7 mouse cellular contexts compared by ENCODE assay signal in the genomic region with DNA sequence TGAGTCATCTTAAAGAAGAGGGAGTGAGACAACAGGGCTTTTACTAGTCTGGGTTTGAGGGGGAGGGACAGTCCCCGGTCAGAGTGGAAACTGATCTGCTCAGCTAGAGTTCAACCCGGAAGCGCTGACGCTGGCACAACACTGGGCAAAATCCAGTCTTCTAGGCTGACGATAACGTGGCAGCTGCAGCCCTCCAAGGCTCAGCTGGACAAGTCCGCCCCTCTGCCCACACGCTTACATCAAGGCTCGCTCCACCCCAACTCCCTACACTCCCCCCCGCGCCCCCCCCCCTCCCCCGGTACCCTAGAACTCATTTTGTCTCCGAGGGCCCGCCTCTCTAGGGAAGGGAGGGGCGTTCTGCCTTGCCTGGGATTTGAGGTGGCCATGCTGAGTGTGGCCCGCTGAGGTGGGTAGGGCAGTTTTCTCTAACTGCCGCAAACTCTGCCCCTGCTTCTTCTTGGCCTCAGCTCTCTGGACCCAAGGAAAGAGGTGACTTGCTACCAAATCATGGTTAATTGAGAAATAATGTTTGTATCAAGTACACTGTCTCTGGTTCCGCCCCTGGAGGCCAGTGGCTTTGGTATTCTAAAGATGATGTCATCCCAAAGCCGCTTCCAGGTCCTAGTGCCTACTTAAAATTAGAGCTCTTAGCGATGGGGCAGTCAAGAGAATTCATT. TPM values are rescaled to one million over a fixed set of nuclear protein-coding genes. Genes with fewer than 3 reads are reported as not detected.
DNase-seq lines count a peak whose midpoint lies in the region; ATAC-seq and TF ChIP-seq lines count a peak whose summit lies in the region.

No protein-coding gene starts in this region.

- H3K79me2 ChIP-seq in heart, adult 2 months (replicated peaks; ENCODE audit: control insufficient read depth, insufficient read depth, low read length): no peaks in the 10 kb centered on the region

- H3K4me2 ChIP-seq in embryonic facial prominence, embryonic 14.5 days (ENCODE audit: low read depth, low read length): peak overlapping the region; percentile 67
- H3K4me2 ChIP-seq in limb, embryonic 13.5 days (replicated peaks): peak overlapping the region; percentile 67
- peak overlapping the region; percentile 65 for H3K4me2 ChIP-seq in midbrain, embryonic 16.5 days (ENCODE audit: low read length)

- peak overlapping the region; percentile 50 for H3K4me3 ChIP-seq in embryonic facial prominence, embryonic 14.5 days (ENCODE audit: low read depth, low read length)
- peak overlapping the region; percentile 66 for H3K4me3 ChIP-seq in heart, adult 2 months
- H3K4me3 ChIP-seq in limb, embryonic 13.5 days: peak overlapping the region; percentile 53
- peak overlapping the region; percentile 55 for H3K4me3 ChIP-seq in midbrain, embryonic 16.5 days (ENCODE audit: low read depth, low read length)

- no peaks in the 10 kb centered on the region for H3K36me3 ChIP-seq in embryonic facial prominence, embryonic 14.5 days (ENCODE audit: control insufficient read depth, insufficient read depth, low read length)
- H3K36me3 ChIP-seq in heart, adult 2 months (ENCODE audit: control insufficient read depth, insufficient read depth, low read length): no peaks in the 10 kb centered on the region
- no peaks in the 10 kb centered on the region for H3K36me3 ChIP-seq in limb, embryonic 13.5 days
- no peaks in the 10 kb centered on the region for H3K36me3 ChIP-seq in midbrain, embryonic 16.5 days (ENCODE audit: control insufficient read depth, insufficient read depth, low read length)

- no peaks in the 10 kb centered on the region for H3K27me3 ChIP-seq in embryonic facial prominence, embryonic 14.5 days (replicated peaks; ENCODE audit: control insufficient read depth, insufficient read depth, low read length)
- no peaks in the 10 kb centered on the region for H3K27me3 ChIP-seq in heart, adult 2 months (ENCODE audit: control insufficient read depth, insufficient read depth, low read length)
- H3K27me3 ChIP-seq in limb, embryonic 13.5 days: no peaks in the 10 kb centered on the region
- no peaks in the 10 kb centered on the region for H3K27me3 ChIP-seq in midbrain, embryonic 16.5 days (ENCODE audit: control insufficient read depth, insufficient read depth, low read depth, low read length)

- TF ChIP-seq CTCF in heart, adult 2 months (IDR thresholded peaks at IDR 0.05): peak; percentile 41

- H3K4me1 ChIP-seq in embryonic facial prominence, embryonic 14.5 days (ENCODE audit: control insufficient read depth, insufficient read depth, low read length): peaks cover 3% of the 10 kb centered on the region; the same call in 1 of the 2 replicates
- H3K4me1 ChIP-seq in heart, adult 2 months (ENCODE audit: control insufficient read depth, insufficient read depth, low read length): no peaks in the 10 kb centered on the region
- H3K4me1 ChIP-seq in limb, embryonic 13.5 days: no peaks in the 10 kb centered on the region
- H3K4me1 ChIP-seq in midbrain, embryonic 16.5 days (ENCODE audit: control insufficient read depth, insufficient read depth, low read length): peaks cover 3% of the 10 kb centered on the region

- WGBS in embryonic facial prominence, embryonic 14.5 days: 0% methylated on average over 13 of the region's 20 CpGs
- 2% methylated on average over 20 of the region's 20 CpGs for WGBS in heart, adult 2 months
- WGBS in limb, embryonic 13.5 days: under 1% methylated on average over 19 of the region's 20 CpGs
- under 1% methylated on average over 17 of the region's 20 CpGs for WGBS in midbrain, embryonic 16.5 days

- TF ChIP-seq POLR2A in heart, adult 2 months (IDR thresholded peaks at IDR 0.05; ENCODE audit: insufficient read depth, low read depth, low read length): peak; percentile 86

- peak; percentile 96 for ATAC-seq in embryonic facial prominence, embryonic 14.5 days (ENCODE audit: low read depth)
- peak; percentile 94 for ATAC-seq in limb, embryonic 13.5 days (ENCODE audit: low FRiP score, low read depth)
- peak; percentile 97 for ATAC-seq in midbrain, embryonic 16.5 days

- no peaks in the 10 kb centered on the region for H3K9me3 ChIP-seq in embryonic facial prominence, embryonic 14.5 days (ENCODE audit: control insufficient read depth, low read length)
- no peaks in the 10 kb centered on the region for H3K9me3 ChIP-seq in limb, embryonic 13.5 days
- H3K9me3 ChIP-seq in midbrain, embryonic 16.5 days (replicated peaks; ENCODE audit: control insufficient read depth, low read length, poor library complexity, severe bottlenecking): no peaks in the 10 kb centered on the region

- intact Hi-C loops in heart, adult 2 months (cut with DNase I): loop anchor here (1.0 kb wide), 1 partner anchor 16 kb away; a partner anchor contains a TSS

- DNase-seq in adrenal gland, postnatal 36 days: peak; percentile 85 to 89
- DNase-seq in embryonic facial prominence, embryonic 14.5 days (ENCODE audit: low spot score): peak; percentile 94
- peak; percentile 86 to 91 for DNase-seq in heart, adult 2 months
- peak; percentile 82 to 85 for DNase-seq in kidney, adult 8-10 months
- DNase-seq in spleen, postnatal 10 days (ENCODE audit: low spot score in 2 of 2): peak; percentile 55 to 75

- H3K27ac ChIP-seq in embryonic facial prominence, embryonic 14.5 days (replicated peaks; ENCODE audit: low read depth, low read length): peak overlapping the region; percentile 85
- peak overlapping the region; percentile 98 for H3K27ac ChIP-seq in heart, adult 2 months
- H3K27ac ChIP-seq in limb, embryonic 13.5 days: peak overlapping the region; percentile 61; the same call in 1 of the 2 replicates
- H3K27ac ChIP-seq in midbrain, embryonic 16.5 days (ENCODE audit: low read length): peak overlapping the region; percentile 93

- H3K9ac ChIP-seq in embryonic facial prominence, embryonic 14.5 days (ENCODE audit: low read depth, low read length): peak overlapping the region; percentile 73
- H3K9ac ChIP-seq in heart, adult 2 months (ENCODE audit: low read depth, low read length): peak overlapping the region; percentile 47
- peak overlapping the region; percentile 69 for H3K9ac ChIP-seq in limb, embryonic 13.5 days
- H3K9ac ChIP-seq in midbrain, embryonic 16.5 days (ENCODE audit: low read depth, low read length): peak overlapping the region; percentile 73

- TF ChIP-seq EP300 in heart, adult 2 months (IDR thresholded peaks at IDR 0.05; ENCODE audit: insufficient read depth, low read depth, low read length): 0 out of 2 replicates have a peak, but pooled peaks have one; percentile 29

RNA-seq across cellular contexts. Expression of a gene that starts 16.2 kb away (rescaled TPM):
- total RNA-seq in adrenal gland, postnatal 36 days (2021): 10 to 100 TPM; 74.1 to 82.7 TPM
- 130 and 136 TPM in 2 replicates for polyA plus RNA-seq in embryonic facial prominence, embryonic 14.5 days (2014; fragmentation: Nextera tagmentation; extraction: Ambion mirVana)
- total RNA-seq in heart, adult 2 months (2021): 10 to 100 TPM; 59.8 to 64.9 TPM
- polyA plus RNA-seq in heart, adult 2 months (2012; rRNA removed): 21.1 and 35.8 TPM in 2 replicates
- polyA plus RNA-seq in limb, embryonic 13.5 days (2015; fragmentation: Nextera tagmentation; extraction: Ambion mirVana): 98.1 and 98.7 TPM in 2 replicates
- polyA plus RNA-seq in midbrain, embryonic 16.5 days (2015; fragmentation: Nextera tagmentation; extraction: Ambion mirVana): 286 and 294 TPM in 2 replicates

RNA-seq across cellular contexts. Expression of a gene that starts 17.1 kb away (rescaled TPM):
- total RNA-seq in adrenal gland, postnatal 36 days (2021): 10 to 100 TPM; 56.7 to 58.3 TPM
- 82.1 and 84.5 TPM in 2 replicates for polyA plus RNA-seq in embryonic facial prominence, embryonic 14.5 days (2014; fragmentation: Nextera tagmentation; extraction: Ambion mirVana)
- total RNA-seq in heart, adult 2 months (2021): 10 to 100 TPM; 65.7 to 69.9 TPM
- 24.1 and 32.9 TPM in 2 replicates for polyA plus RNA-seq in heart, adult 2 months (2012; rRNA removed)
- polyA plus RNA-seq in limb, embryonic 13.5 days (2015; fragmentation: Nextera tagmentation; extraction: Ambion mirVana): 74.6 and 74.7 TPM in 2 replicates
- 89.4 and 94.0 TPM in 2 replicates for polyA plus RNA-seq in midbrain, embryonic 16.5 days (2015; fragmentation: Nextera tagmentation; extraction: Ambion mirVana)

RNA-seq across cellular contexts. Expression of a gene that starts 54.1 kb away (rescaled TPM):
- 10 to 100 TPM in 1 of 2 experiments, 1 to 10 TPM in 1; 9.1 to 10.4 TPM for total RNA-seq in adrenal gland, postnatal 36 days (2021)
- polyA plus RNA-seq in embryonic facial prominence, embryonic 14.5 days (2014; fragmentation: Nextera tagmentation; extraction: Ambion mirVana): 17.6 and 22.1 TPM in 2 replicates
- total RNA-seq in heart, adult 2 months (2021): 10 to 100 TPM; 14.1 to 15.4 TPM
- polyA plus RNA-seq in heart, adult 2 months (2012; rRNA removed): 20.0 and 22.9 TPM in 2 replicates
- 18.3 and 18.5 TPM in 2 replicates for polyA plus RNA-seq in limb, embryonic 13.5 days (2015; fragmentation: Nextera tagmentation; extraction: Ambion mirVana)
- polyA plus RNA-seq in midbrain, embryonic 16.5 days (2015; fragmentation: Nextera tagmentation; extraction: Ambion mirVana): 15.7 and 17.2 TPM in 2 replicates

Comparison
In these comparisons a context has a peak if more than half of its experiments do, and no peak if none do; other contexts are left out.
1. Peak in every context shown above with its lines: DNase-seq, ATAC-seq, H3K4me3 ChIP-seq and H3K27ac ChIP-seq.